27 mouse cellular contexts compared by ENCODE assay signal in genomic region chrX:17283899-17284298, GRCm38 (mm10). TPM values are rescaled to one million over a fixed set of nuclear protein-coding genes. Genes with fewer than 3 reads are reported as not detected.
A peak's percentile ranks its signal among the peaks of the same experiment; 100 is the strongest.
DNase-seq lines count a peak whose midpoint lies in the region; ATAC-seq and TF ChIP-seq lines count a peak whose summit lies in the region.
"Had no signal": no experiment of that assay in that cellular context is flagged by ENCODE, and none has a peak within 500 bp of the region (broad histone marks: within the 10 kb centered on the region; RNA-seq: fewer than 3 reads in every experiment).

No protein-coding gene starts in this region.

- TF ChIP-seq CTCF in cortical plate, adult 2 months (IDR thresholded peaks at IDR 0.05; ENCODE audit: extremely low read depth, insufficient read depth, low read length): no peak

- H3K27ac ChIP-seq in cortical plate, adult 2 months (ENCODE audit: insufficient read depth, low read length): 0 out of 2 replicates have a peak overlapping the region, but pooled peaks have one; percentile 46
- H3K27ac ChIP-seq in heart, embryonic 12.5 days (ENCODE audit: poor library complexity, severe bottlenecking): no peak overlapping the region
- H3K27ac ChIP-seq: forebrain, embryonic 10.5 days; forebrain, embryonic 13.5 days; heart, adult 2 months; heart, embryonic 10.5 days; hindbrain, embryonic 12.5 days; hindbrain, embryonic 15.5 days had no signal

- no peaks in the 10 kb centered on the region for H3K9me3 ChIP-seq in heart, embryonic 12.5 days (replicated peaks)
- H3K9me3 ChIP-seq: forebrain, embryonic 10.5 days; forebrain, embryonic 13.5 days; heart, embryonic 10.5 days; hindbrain, embryonic 12.5 days; hindbrain, embryonic 15.5 days had no signal

- no peak overlapping the region for H3K4me2 ChIP-seq in heart, embryonic 12.5 days
- H3K4me2 ChIP-seq: forebrain, embryonic 13.5 days; hindbrain, embryonic 12.5 days; hindbrain, embryonic 15.5 days had no signal

- no peak overlapping the region for H3K4me3 ChIP-seq in cortical plate, adult 2 months (ENCODE audit: insufficient read depth, low read length)
- H3K4me3 ChIP-seq in heart, embryonic 12.5 days: no peak overlapping the region
- H3K4me3 ChIP-seq: forebrain, embryonic 10.5 days; forebrain, embryonic 13.5 days; heart, adult 2 months; heart, embryonic 10.5 days; hindbrain, embryonic 12.5 days; hindbrain, embryonic 15.5 days had no signal

- no peaks in the 10 kb centered on the region for H3K4me1 ChIP-seq in cortical plate, adult 2 months (ENCODE audit: control insufficient read depth, insufficient read depth, low read length)
- H3K4me1 ChIP-seq in heart, embryonic 12.5 days (replicated peaks): no peaks in the 10 kb centered on the region
- H3K4me1 ChIP-seq: forebrain, embryonic 13.5 days; heart, embryonic 10.5 days; hindbrain, embryonic 12.5 days; hindbrain, embryonic 15.5 days had no signal

- H3K36me3 ChIP-seq in heart, embryonic 12.5 days: no peaks in the 10 kb centered on the region
- H3K36me3 ChIP-seq: forebrain, embryonic 10.5 days; heart, embryonic 10.5 days; hindbrain, embryonic 12.5 days; hindbrain, embryonic 15.5 days had no signal

- WGBS in heart, embryonic 12.5 days: 77% methylated on average over 2 of the region's 2 CpGs

- DNase-seq in frontal cortex, postnatal 36 days (ENCODE audit: low spot score in 2 of 2): peak; percentile 7 to 22
- DNase-seq in frontal cortex, postnatal 25 days (ENCODE audit: low spot score in 2 of 2): no peak
- peak; percentile 5 to 8 for DNase-seq in left cerebral cortex, postnatal 36 days (ENCODE audit: low spot score in 2 of 2)
- no peak for DNase-seq in left cerebral cortex, postnatal 10 days (ENCODE audit: extremely low spot score in 1 of 2, low spot score in 2 of 2)
- peak; percentile 55 for DNase-seq in brain, adult 2 months (ENCODE audit: low read depth, low spot score)
- DNase-seq: adrenal gland, adult 2 months; adrenal gland, postnatal 14 days; cerebellum, adult 11-12 months; cerebellum, adult 8-10 months; cerebellum, postnatal 10 days; cerebellum, postnatal 36 days; gastrocnemius, postnatal 10 days; gastrocnemius, postnatal 36 days; heart, adult 2 months had no signal

- intact Hi-C loops in left cerebral cortex, postnatal 36 days (cut with DNase I): no loop called here
- intact Hi-C loops in left cerebral cortex, postnatal 10 days (cut with DNase I): no loop called here

- no peak overlapping the region for H3K9ac ChIP-seq in heart, embryonic 12.5 days
- H3K9ac ChIP-seq: forebrain, embryonic 13.5 days; hindbrain, embryonic 12.5 days; hindbrain, embryonic 15.5 days had no signal

- no peaks in the 10 kb centered on the region for H3K27me3 ChIP-seq in heart, embryonic 12.5 days (replicated peaks)
- H3K27me3 ChIP-seq: forebrain, embryonic 13.5 days; hindbrain, embryonic 12.5 days; hindbrain, embryonic 15.5 days had no signal

- no peak for TF ChIP-seq POLR2A in cortical plate, adult 2 months (IDR thresholded peaks at IDR 0.05; ENCODE audit: extremely low read depth, insufficient read depth, low read length)

- no peak for ATAC-seq in heart, embryonic 12.5 days (ENCODE audit: insufficient number of reproducible peaks, low FRiP score)
- ATAC-seq: CD4-positive, CD25-positive, alpha-beta regulatory T cell, adult 4 months; forebrain, embryonic 13.5 days; forebrain, embryonic 16.5 days had no signal

RNA-seq across cellular contexts. Expression of gene Efhc2, which starts 35.3 kb away (rescaled TPM):
- total RNA-seq in left cerebral cortex, postnatal 36 days (2021): 1 to 10 TPM; 1.2 to 2.1 TPM
- total RNA-seq in left cerebral cortex, postnatal 10 days (2021): 1 to 10 TPM; 1.7 to 2.7 TPM
- 1.0 TPM in 2 replicates for polyA plus RNA-seq in cortical plate, adult 2 months (2012; rRNA removed)
- polyA plus RNA-seq in heart, embryonic 12.5 days (2016; fragmentation: Nextera tagmentation; extraction: Ambion mirVana): 0.23 and 0.32 TPM in 2 replicates
- total RNA-seq: granulocyte monocyte progenitor cell, adult 5-6 weeks; MEL had no signal
- polyA plus RNA-seq: adrenal gland, adult 2 months; C2C12; heart, embryonic 14.5 days had no signal

Comparison
In these comparisons a context has a peak if more than half of its experiments do, and no peak if none do; other contexts are left out.
1. DNase-seq: peak in frontal cortex, postnatal 36 days (2 of 2), left cerebral cortex, postnatal 36 days (2 of 2) and brain, adult 2 months (single experiment); none in frontal cortex, postnatal 25 days (0 of 2) and left cerebral cortex, postnatal 10 days (0 of 2).